Mouse (Mus musculus) embryonic fibroblast, embryonic 13.5 days (primary cell): ENCODE data around the gene Cacng5. TPM values are rescaled to one million over a fixed set of nuclear protein-coding genes. Genes with fewer than 3 reads are reported as not detected.
A peak's percentile ranks its signal among the peaks of the same experiment; 100 is the strongest.

ENCODE experiments used
- H3K27ac ChIP-seq: 2 replicates; pipeline ENCODE4 v1.5.1; 2012; ENCODE audit warnings: low read length, control low read depth, inconsistent platforms; ENCODE audit not compliant: insufficient read depth
- H3K4me1 ChIP-seq: 2 replicates; pipeline ENCODE4 v1.6.1; 2011; ENCODE audit warnings: low read length; ENCODE audit not compliant: control insufficient read depth, insufficient read depth
- H3K4me3 ChIP-seq: 2 replicates; pipeline ENCODE4 v1.5.1; 2011; ENCODE audit warnings: mild to moderate bottlenecking, control low read depth, low read length; ENCODE audit not compliant: insufficient read depth
- CTCF ChIP-seq: IDR thresholded peaks from 2 replicates; pipeline ENCODE4 v1.5.1; 2011; ENCODE audit warnings: mild to moderate bottlenecking, control low read depth, low read length, moderate library complexity, borderline replicate concordance; ENCODE audit not compliant: insufficient read depth
- POLR2A ChIP-seq: IDR thresholded peaks from 2 replicates; pipeline ENCODE4 v1.6.1; 2011; ENCODE audit warnings: low read depth, mild to moderate bottlenecking, control low read depth, low read length, moderate library complexity
- polyA plus RNA-seq: library from polyadenylated mRNA; stranded (reverse); fragments of >200 nt; gene quantifications from 2 replicates; pipeline ENCODE4 v1.2.4, GENCODE M21; 2011; ENCODE audit warnings: low read depth; ENCODE audit not compliant: missing spikeins, insufficient read length

The Cacng5 gene
- polyA plus RNA-seq, 1 experiment: not detected

GRCm38 (mm10) chr11:107891377-107891776 lies 23.5 kb downstream of the Cacng5 start:
- H3K4me3 ChIP-seq: no peak overlapping the region
- no peak overlapping the region for H3K27ac ChIP-seq
- no peaks in the 10 kb centered on the region for H3K4me1 ChIP-seq
- TF ChIP-seq POLR2A (no peak), CTCF (no peak)

DNA sequence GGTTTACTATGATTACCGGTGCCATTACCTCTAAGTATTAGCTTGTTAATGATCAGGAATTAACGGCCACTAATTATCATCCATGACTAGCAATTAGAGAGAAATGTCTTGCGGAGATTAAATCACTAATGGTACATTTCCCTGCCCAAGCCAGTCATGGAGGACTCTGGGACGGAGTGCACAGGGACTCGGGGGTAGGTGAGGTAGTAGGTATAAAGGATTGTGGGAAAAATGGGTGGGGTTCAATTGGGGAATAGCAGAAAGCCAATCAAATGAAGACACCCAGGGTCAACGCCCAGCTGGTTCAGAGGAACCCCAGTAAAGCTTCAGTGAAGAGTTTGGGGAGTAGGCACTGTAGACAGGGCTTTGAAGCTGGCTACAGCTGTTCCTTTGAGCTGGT lies 27.5 kb downstream of the Cacng5 start:
- Histone ChIP-seq H3K4me3 (no peak overlapping the region), H3K4me1 (no peaks in the 10 kb centered on the region), H3K27ac (no peak overlapping the region)
- TF ChIP-seq CTCF (no peak), POLR2A (no peak)

- H3K4me3 ChIP-seq: no peak overlapping the region
- no peak overlapping the region for H3K27ac ChIP-seq
- H3K4me1 ChIP-seq: no peaks in the 10 kb centered on the region
- TF ChIP-seq CTCF (no peak), POLR2A (no peak)
Observed at GRCm38 (mm10) chr11:107876840-107877239, 38.0 kb downstream of the Cacng5 start.

DNA sequence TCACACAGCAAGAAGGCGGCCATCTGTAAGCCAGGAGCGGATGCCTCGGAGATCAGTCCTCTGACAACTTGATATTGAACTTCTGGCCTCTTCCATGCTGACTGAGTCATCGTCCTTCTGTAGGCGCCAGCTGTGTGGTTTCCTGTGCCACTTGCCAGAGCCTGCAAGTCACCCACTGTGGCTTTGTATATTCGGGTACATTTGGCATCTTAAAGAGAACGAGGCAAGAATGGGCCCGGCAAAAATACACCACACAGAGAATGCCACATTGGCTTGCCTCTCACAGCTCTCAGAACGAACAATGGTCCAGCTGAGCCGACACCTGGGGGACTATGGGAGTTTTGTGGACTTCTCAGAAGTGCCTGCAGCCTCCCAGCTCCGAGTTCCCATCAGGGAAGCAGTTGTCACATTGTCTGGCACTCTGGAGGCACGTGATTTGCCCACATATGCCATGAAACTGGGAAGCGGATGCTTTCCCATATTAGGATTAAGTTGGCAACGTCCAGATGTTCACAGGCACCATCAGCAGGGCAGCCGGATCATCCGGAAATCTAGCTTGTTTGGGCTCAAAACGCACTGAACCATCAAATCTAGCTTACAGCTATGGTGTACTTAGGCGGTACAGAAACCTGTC lies 38.9 kb downstream of the Cacng5 start:
- H3K27ac ChIP-seq: no peak overlapping the region
- no peak overlapping the region for H3K4me3 ChIP-seq
- no peaks in the 10 kb centered on the region for H3K4me1 ChIP-seq
- TF ChIP-seq CTCF (no peak), POLR2A (no peak)

- TF ChIP-seq CTCF (no peak), POLR2A (no peak)
- Histone ChIP-seq H3K4me3 (no peak overlapping the region), H3K4me1 (no peaks in the 10 kb centered on the region), H3K27ac (no peak overlapping the region)
Observed at GRCm38 (mm10) chr11:107872743-107873142, 42.1 kb downstream of the Cacng5 start.

DNA sequence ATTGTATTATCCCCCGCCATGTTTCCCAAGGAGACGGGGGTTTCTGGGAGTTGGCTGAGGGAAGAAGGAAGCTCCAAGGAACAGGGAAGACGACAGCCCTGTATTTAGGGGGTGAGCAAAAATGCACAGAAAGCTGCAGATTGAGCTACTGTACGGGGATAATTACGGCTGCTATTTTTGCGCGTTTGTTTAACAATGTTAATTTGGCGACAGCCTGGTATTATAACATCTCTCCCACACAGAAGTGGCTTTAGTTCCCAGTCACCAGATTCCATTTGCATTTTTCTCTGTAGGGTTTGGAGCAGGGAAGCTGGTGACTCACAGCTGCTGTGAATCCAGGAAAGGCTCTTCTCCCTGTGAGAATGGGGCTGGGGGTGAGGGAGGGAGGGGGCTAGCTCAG lies 47.3 kb downstream of the Cacng5 start:
- H3K27ac ChIP-seq: no peak overlapping the region

DNA sequence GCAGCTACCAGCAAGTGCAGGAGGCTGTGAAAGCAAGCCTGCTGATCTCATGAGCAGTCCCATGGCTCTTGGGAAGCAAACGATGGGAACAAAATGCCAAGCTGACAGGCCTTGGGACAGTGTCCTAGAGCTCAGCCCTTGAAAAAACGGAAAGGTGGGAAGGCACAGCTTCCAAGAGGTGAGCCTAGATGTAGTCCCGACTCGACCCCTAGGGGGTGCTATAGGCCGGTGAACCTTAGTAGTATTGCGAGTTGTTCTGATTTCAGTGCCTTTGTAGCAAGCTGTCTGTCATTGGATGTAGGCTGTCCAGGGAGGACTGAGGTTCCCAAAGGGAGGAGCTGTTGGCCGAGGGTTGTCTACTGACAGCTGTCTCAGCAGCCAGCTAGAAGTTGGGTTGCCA lies 49.7 kb downstream of the Cacng5 start:
- Histone ChIP-seq H3K27ac (no peak overlapping the region), H3K4me1 (no peaks in the 10 kb centered on the region), H3K4me3 (no peak overlapping the region)
- TF ChIP-seq CTCF: 0 out of 2 replicates have a peak, but pooled peaks have one; percentile 10
- no peak for TF ChIP-seq POLR2A

More for the DNA sequence above, 47.3 kb downstream of the Cacng5 start:
- Histone ChIP-seq H3K4me3 (no peak overlapping the region), H3K4me1 (no peaks in the 10 kb centered on the region)
- TF ChIP-seq CTCF (no peak), POLR2A (no peak)

GRCm38 (mm10) chr11:107864024-107864423 lies 50.8 kb downstream of the Cacng5 start:
- Histone ChIP-seq H3K4me1 (no peaks in the 10 kb centered on the region), H3K4me3 (no peak overlapping the region), H3K27ac (no peak overlapping the region)
- TF ChIP-seq POLR2A: no peak
- TF ChIP-seq CTCF: peak; percentile 38; the same call in 1 of the 2 replicates

GRCm38 (mm10) chr11:107861738-107862137 lies 53.1 kb downstream of the Cacng5 start:
- no peak overlapping the region for H3K27ac ChIP-seq
- H3K4me3 ChIP-seq: no peak overlapping the region
- no peak for TF ChIP-seq CTCF
- no peak for TF ChIP-seq POLR2A
- H3K4me1 ChIP-seq: no peaks in the 10 kb centered on the region

- H3K4me3 ChIP-seq: no peak overlapping the region
- TF ChIP-seq POLR2A: no peak
- H3K4me1 ChIP-seq: no peaks in the 10 kb centered on the region
- no peak overlapping the region for H3K27ac ChIP-seq
Observed at GRCm38 (mm10) chr11:107859871-107860270, 55.0 kb downstream of the Cacng5 start.
